Mouse (Mus musculus): ENCODE measurements around the gene Foxe3. TPM values are rescaled to one million over a fixed set of nuclear protein-coding genes. Genes with fewer than 3 reads are reported as not detected.

Gene Foxe3
- polyA plus RNA-seq, 1 experiment from 2014 or later, result not detected

- Histone ChIP-seq H3K4me2 (replicated peaks; ENCODE audit: low read depth) (no peak overlapping the region), H3K27ac (ENCODE audit: low read depth, low read length) (no peak overlapping the region), H3K9me3 (ENCODE audit: control insufficient read depth) (no peaks in the 10 kb centered on the region), H3K4me3 (ENCODE audit: low read depth, low read length) (no peak overlapping the region), H3K9ac (ENCODE audit: low read depth, low read length) (no peak overlapping the region), H3K27me3 (replicated peaks; ENCODE audit: control insufficient read depth, insufficient read depth, low read length) (peaks cover 55% of the 10 kb centered on the region), H3K4me1 (replicated peaks; ENCODE audit: control insufficient read depth, insufficient read depth, low read length) (no peaks in the 10 kb centered on the region), H3K36me3 (ENCODE audit: control insufficient read depth, insufficient read depth) (no peaks in the 10 kb centered on the region)
- no peak for TF ChIP-seq CTCF (IDR thresholded peaks at IDR 0.05; ENCODE audit: low read depth)
- 51% methylated on average over 15 of the region's 15 CpGs for WGBS
- no peak for ATAC-seq
Observed at GRCm38 (mm10) chr4:114929155-114929554, 3.3 kb upstream of the Foxe3 start.

GRCm38 (mm10) chr4:114924971-114925916 lies 569 bp downstream of the Foxe3 start:
- ATAC-seq, result no peak; the same call in 1 of the 2 replicates
- peak overlapping the region; percentile 75 for H3K4me2 ChIP-seq (replicated peaks; ENCODE audit: low read depth)
- H3K36me3 ChIP-seq (ENCODE audit: control insufficient read depth, insufficient read depth), result no peaks in the 10 kb centered on the region
- no peak overlapping the region for H3K27ac ChIP-seq (ENCODE audit: low read depth, low read length)
- WGBS, result under 1% methylated on average over 106 of the region's 125 CpGs
- peaks cover 77% of the 10 kb centered on the region for H3K27me3 ChIP-seq (replicated peaks; ENCODE audit: control insufficient read depth, insufficient read depth, low read length)
- H3K4me1 ChIP-seq (replicated peaks; ENCODE audit: control insufficient read depth, insufficient read depth, low read length), result no peaks in the 10 kb centered on the region
- H3K9ac ChIP-seq (ENCODE audit: low read depth, low read length), result no peak overlapping the region; the same call in 1 of the 2 replicates
- TF ChIP-seq CTCF (IDR thresholded peaks at IDR 0.05; ENCODE audit: low read depth), result no peak
- H3K9me3 ChIP-seq (ENCODE audit: control insufficient read depth), result no peaks in the 10 kb centered on the region
- H3K4me3 ChIP-seq (ENCODE audit: low read depth, low read length), result peak overlapping the region; percentile 45

GRCm38 (mm10) chr4:114917091-114917490 lies 8.7 kb downstream of the Foxe3 start:
- WGBS, result 43% methylated on average over 2 of the region's 2 CpGs
- H3K4me3 ChIP-seq (ENCODE audit: low read depth, low read length), result no peak overlapping the region
- no peak for ATAC-seq
- peaks cover 67% of the 10 kb centered on the region for H3K27me3 ChIP-seq (replicated peaks; ENCODE audit: control insufficient read depth, insufficient read depth, low read length)
- H3K4me1 ChIP-seq (replicated peaks; ENCODE audit: control insufficient read depth, insufficient read depth, low read length), result no peaks in the 10 kb centered on the region
- TF ChIP-seq CTCF (IDR thresholded peaks at IDR 0.05; ENCODE audit: low read depth), result peak; percentile 86
- H3K36me3 ChIP-seq (ENCODE audit: control insufficient read depth, insufficient read depth), result no peaks in the 10 kb centered on the region
- H3K4me2 ChIP-seq (replicated peaks; ENCODE audit: low read depth), result no peak overlapping the region
- no peak overlapping the region for H3K9ac ChIP-seq (ENCODE audit: low read depth, low read length)
- no peaks in the 10 kb centered on the region for H3K9me3 ChIP-seq (ENCODE audit: control insufficient read depth)
- H3K27ac ChIP-seq (ENCODE audit: low read depth, low read length), result no peak overlapping the region

- H3K4me1 ChIP-seq (replicated peaks; ENCODE audit: control insufficient read depth, insufficient read depth, low read length), result no peaks in the 10 kb centered on the region
- H3K4me3 ChIP-seq (ENCODE audit: low read depth, low read length), result no peak overlapping the region
- WGBS, result 54% methylated on average over 4 of the region's 4 CpGs
- H3K27me3 ChIP-seq (replicated peaks; ENCODE audit: control insufficient read depth, insufficient read depth, low read length), result peaks cover 69% of the 10 kb centered on the region
- no peaks in the 10 kb centered on the region for H3K9me3 ChIP-seq (ENCODE audit: control insufficient read depth)
- no peak for ATAC-seq
- H3K36me3 ChIP-seq (ENCODE audit: control insufficient read depth, insufficient read depth), result no peaks in the 10 kb centered on the region
- H3K27ac ChIP-seq (ENCODE audit: low read depth, low read length), result no peak overlapping the region
- no peak overlapping the region for H3K9ac ChIP-seq (ENCODE audit: low read depth, low read length)
- H3K4me2 ChIP-seq (replicated peaks; ENCODE audit: low read depth), result no peak overlapping the region
- no peak for TF ChIP-seq CTCF (IDR thresholded peaks at IDR 0.05; ENCODE audit: low read depth)
Observed at GRCm38 (mm10) chr4:114916056-114916455, 9.8 kb downstream of the Foxe3 start.

- TF ChIP-seq CTCF (IDR thresholded peaks at IDR 0.05; ENCODE audit: low read depth), result peak; percentile 75
- peaks cover 90% of the 10 kb centered on the region for H3K27me3 ChIP-seq (replicated peaks; ENCODE audit: control insufficient read depth, insufficient read depth, low read length)
- H3K4me3 ChIP-seq (ENCODE audit: low read depth, low read length), result no peak overlapping the region
- H3K9me3 ChIP-seq (ENCODE audit: control insufficient read depth), result no peaks in the 10 kb centered on the region
- H3K27ac ChIP-seq (ENCODE audit: low read depth, low read length), result no peak overlapping the region
- 4% methylated on average over 13 of the region's 13 CpGs for WGBS
- H3K4me2 ChIP-seq (replicated peaks; ENCODE audit: low read depth), result no peak overlapping the region
- no peak for ATAC-seq
- H3K36me3 ChIP-seq (ENCODE audit: control insufficient read depth, insufficient read depth), result no peaks in the 10 kb centered on the region
- H3K4me1 ChIP-seq (replicated peaks; ENCODE audit: control insufficient read depth, insufficient read depth, low read length), result no peaks in the 10 kb centered on the region
- H3K9ac ChIP-seq (ENCODE audit: low read depth, low read length), result no peak overlapping the region
Observed at GRCm38 (mm10) chr4:114913594-114913962, 12.2 kb downstream of the Foxe3 start.

GRCm38 (mm10) chr4:114912705-114913593 lies 12.9 kb downstream of the Foxe3 start:
- no peak overlapping the region for H3K4me3 ChIP-seq (ENCODE audit: low read depth, low read length)
- H3K4me2 ChIP-seq (replicated peaks; ENCODE audit: low read depth), result no peak overlapping the region
- no peak for TF ChIP-seq CTCF (IDR thresholded peaks at IDR 0.05; ENCODE audit: low read depth)
- H3K9me3 ChIP-seq (ENCODE audit: control insufficient read depth), result no peaks in the 10 kb centered on the region
- peaks cover 94% of the 10 kb centered on the region for H3K27me3 ChIP-seq (replicated peaks; ENCODE audit: control insufficient read depth, insufficient read depth, low read length)
- H3K9ac ChIP-seq (ENCODE audit: low read depth, low read length), result no peak overlapping the region
- H3K27ac ChIP-seq (ENCODE audit: low read depth, low read length), result no peak overlapping the region
- H3K4me1 ChIP-seq (replicated peaks; ENCODE audit: control insufficient read depth, insufficient read depth, low read length), result no peaks in the 10 kb centered on the region
- ATAC-seq, result no peak
- H3K36me3 ChIP-seq (ENCODE audit: control insufficient read depth, insufficient read depth), result no peaks in the 10 kb centered on the region
- 11% methylated on average over 35 of the region's 35 CpGs for WGBS
